Mouse (Mus musculus): ENCODE measurements around the gene Znrf4. TPM values are rescaled to one million over a fixed set of nuclear protein-coding genes. Genes with fewer than 3 reads are reported as not detected.

The Znrf4 gene
- polyA plus RNA-seq, 1 experiment: not detected

DNA sequence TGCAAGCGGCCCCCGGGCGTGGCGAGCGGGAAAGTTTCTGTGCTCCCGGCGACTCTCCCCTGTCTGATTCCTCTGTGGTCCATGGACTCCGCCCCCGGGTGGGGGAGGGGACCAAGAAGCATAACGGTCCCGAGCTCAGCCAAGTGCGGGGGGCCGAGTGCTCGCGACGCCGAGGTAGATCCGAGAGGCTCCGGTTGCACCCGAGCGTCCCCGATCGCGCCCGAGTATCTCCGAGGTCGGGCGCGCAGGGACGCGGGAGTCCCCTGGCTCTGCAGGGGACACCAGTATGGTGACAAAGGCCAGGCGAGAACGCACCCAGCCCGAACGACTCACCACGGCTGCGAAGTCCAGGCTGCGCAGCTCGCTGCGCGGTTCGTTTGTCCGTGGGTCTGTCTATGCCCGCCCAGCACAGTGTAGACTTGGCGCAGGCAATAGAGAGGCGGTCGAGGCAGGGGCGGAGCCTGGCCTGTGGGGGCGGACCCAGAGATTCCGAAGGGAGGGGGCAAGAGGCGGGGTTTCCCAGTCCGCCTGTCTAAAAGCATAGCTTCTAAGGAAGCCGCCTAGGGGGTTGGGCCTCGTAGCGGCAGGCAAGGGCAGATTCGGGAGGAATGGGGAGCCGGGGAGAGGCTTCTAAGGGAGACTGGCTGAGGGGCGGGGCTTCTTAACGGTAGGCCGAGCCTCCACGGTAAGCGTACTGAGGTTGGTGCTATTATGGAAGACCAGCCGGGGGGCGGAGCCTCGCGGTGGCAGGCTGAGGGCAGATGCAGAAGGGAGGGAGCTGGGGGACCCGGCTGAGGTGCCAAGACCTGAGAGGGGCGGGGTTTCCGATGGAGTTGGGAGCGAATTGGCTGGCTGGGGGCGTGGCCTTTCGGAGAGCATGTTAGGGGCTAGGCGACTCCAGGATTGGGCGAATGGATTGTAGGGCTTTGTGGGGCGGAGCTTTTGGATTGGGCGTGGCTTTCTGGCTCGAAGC is 50.2 kb downstream of the Znrf4 start:
- no peaks in the 10 kb centered on the region for H3K36me3 ChIP-seq (ENCODE audit: control insufficient read depth, insufficient read depth, low read length)
- under 1% methylated on average over 77 of the region's 77 CpGs for WGBS
- H3K27ac ChIP-seq (ENCODE audit: insufficient read depth, low read depth, low read length): peak overlapping the region; percentile 54
- TF ChIP-seq POLR2A (IDR thresholded peaks at IDR 0.05; ENCODE audit: low read depth, low read length) (no peak; the same call in 1 of the 2 replicates), CTCF (IDR thresholded peaks at IDR 0.05; ENCODE audit: extremely low read depth, insufficient read length, insufficient replicate concordance, low read depth, low read length) (no peak)
- H3K27me3 ChIP-seq (ENCODE audit: control insufficient read depth, insufficient read depth, low read length): no peaks in the 10 kb centered on the region
- H3K4me3 ChIP-seq (ENCODE audit: low read depth, low read length): peak overlapping the region; percentile 83
- peaks cover 22% of the 10 kb centered on the region for H3K4me1 ChIP-seq (ENCODE audit: control insufficient read depth, insufficient read depth, insufficient read length, low read length)

Other genes starting within 250 kb of the Znrf4 start
- 39.7 and 96.6 TPM in 2 replicates for gene Ticam1, start 235.6 kb downstream of the Znrf4 start, polyA plus RNA-seq (2012; rRNA removed)
- gene Plin3, start 219.6 kb downstream of the Znrf4 start, polyA plus RNA-seq (2012; rRNA removed): 137 and 299 TPM in 2 replicates
- gene Arrdc5, start 212.1 kb downstream of the Znrf4 start, polyA plus RNA-seq (2012; rRNA removed): not detected in 2 replicates
- gene Uhrf1, start 209.1 kb downstream of the Znrf4 start, polyA plus RNA-seq (2012; rRNA removed): 7.6 and 16.3 TPM in 2 replicates
- gene Kdm4b, start 186.4 kb downstream of the Znrf4 start, polyA plus RNA-seq (2012; rRNA removed): 20.5 and 38.3 TPM in 2 replicates
- gene Ptprs, start 35.9 kb downstream of the Znrf4 start, polyA plus RNA-seq (2012; rRNA removed): 42.5 and 54.1 TPM in 2 replicates
- 2.7 TPM in 2 replicates for gene Gm20219, start 42.0 kb upstream of the Znrf4 start, polyA plus RNA-seq (2012; rRNA removed)
- 69.2 and 110 TPM in 2 replicates for gene Safb2, start 72.2 kb upstream of the Znrf4 start, polyA plus RNA-seq (2012; rRNA removed)
- 47.8 and 95.7 TPM in 2 replicates for gene Safb, start 72.4 kb upstream of the Znrf4 start, polyA plus RNA-seq (2012; rRNA removed)
- 136 and 142 TPM in 2 replicates for gene 2410015M20Rik, start 97.3 kb upstream of the Znrf4 start, polyA plus RNA-seq (2012; rRNA removed)
- gene Rpl36, start 101.0 kb upstream of the Znrf4 start, polyA plus RNA-seq (2012; rRNA removed): 1,882 and 2,245 TPM in 2 replicates
- gene Lonp1, start 114.5 kb upstream of the Znrf4 start, polyA plus RNA-seq (2012; rRNA removed): 31.1 and 55.7 TPM in 2 replicates
- 0.09 and 0.25 TPM in 2 replicates for gene Catsperd, start 115.7 kb upstream of the Znrf4 start, polyA plus RNA-seq (2012; rRNA removed)
- gene Ranbp3, start 160.9 kb upstream of the Znrf4 start, polyA plus RNA-seq (2012; rRNA removed): 37.2 and 65.1 TPM in 2 replicates
- 662 and 1,009 TPM in 2 replicates for gene Ndufa11, start 205.3 kb upstream of the Znrf4 start, polyA plus RNA-seq (2012; rRNA removed)
- 13.2 and 18.0 TPM in 2 replicates for gene Vmac, start 205.6 kb upstream of the Znrf4 start, polyA plus RNA-seq (2012; rRNA removed)
- gene Nrtn, start 245.1 kb upstream of the Znrf4 start, polyA plus RNA-seq (2012; rRNA removed): 34.9 and 36.8 TPM in 2 replicates